In genomic region chr2:77220960-77221359, GRCm38 (mm10) we compare ENCODE assay signal across 16 mouse cellular contexts. TPM values are rescaled to one million over a fixed set of nuclear protein-coding genes. Genes with fewer than 3 reads are reported as not detected.
DNase-seq lines count a peak whose midpoint lies in the region; ATAC-seq and TF ChIP-seq lines count a peak whose summit lies in the region.
"Had no signal": no experiment of that assay in that cellular context is flagged by ENCODE, and none has a peak within 500 bp of the region (broad histone marks: within the 10 kb centered on the region; RNA-seq: fewer than 3 reads in every experiment).

No protein-coding gene starts in this region.

- TF ChIP-seq CTCF in midbrain, postnatal 0 days (IDR thresholded peaks at IDR 0.05): no peak
- no peak for TF ChIP-seq CTCF in liver, postnatal 0 days (IDR thresholded peaks at IDR 0.05; ENCODE audit: low read depth)

- H3K9ac ChIP-seq in forebrain, embryonic 16.5 days (replicated peaks; ENCODE audit: low read depth, low read length): no peak overlapping the region
- no peak overlapping the region for H3K9ac ChIP-seq in midbrain, postnatal 0 days (replicated peaks; ENCODE audit: low read length, poor library complexity, severe bottlenecking)
- no peak overlapping the region for H3K9ac ChIP-seq in midbrain, embryonic 13.5 days (replicated peaks)
- no peak overlapping the region for H3K9ac ChIP-seq in liver, postnatal 0 days (replicated peaks)
- H3K9ac ChIP-seq: liver, embryonic 14.5 days; midbrain, embryonic 15.5 days; neural tube, embryonic 12.5 days had no signal

- no peak for TF ChIP-seq EP300 in liver, postnatal 0 days (IDR thresholded peaks at IDR 0.05; ENCODE audit: low read depth)

- no peaks in the 10 kb centered on the region for H3K9me3 ChIP-seq in forebrain, embryonic 16.5 days (ENCODE audit: control insufficient read depth, low read length)
- no peaks in the 10 kb centered on the region for H3K9me3 ChIP-seq in forebrain, embryonic 10.5 days
- no peaks in the 10 kb centered on the region for H3K9me3 ChIP-seq in midbrain, postnatal 0 days (ENCODE audit: low read length)
- H3K9me3 ChIP-seq in midbrain, embryonic 13.5 days: no peaks in the 10 kb centered on the region
- H3K9me3 ChIP-seq in liver, postnatal 0 days (ENCODE audit: low read length): no peaks in the 10 kb centered on the region
- H3K9me3 ChIP-seq: midbrain, embryonic 15.5 days; neural tube, embryonic 12.5 days had no signal

- H3K27ac ChIP-seq in forebrain, embryonic 16.5 days (ENCODE audit: low read length): no peak overlapping the region
- no peak overlapping the region for H3K27ac ChIP-seq in forebrain, embryonic 10.5 days
- no peak overlapping the region for H3K27ac ChIP-seq in midbrain, postnatal 0 days (ENCODE audit: low read depth, low read length)
- H3K27ac ChIP-seq in midbrain, embryonic 13.5 days: no peak overlapping the region
- H3K27ac ChIP-seq in liver, postnatal 0 days (ENCODE audit: low read depth): no peak overlapping the region
- H3K27ac ChIP-seq: liver, embryonic 14.5 days; midbrain, embryonic 15.5 days; neural tube, embryonic 12.5 days had no signal

- peaks cover 3% of the 10 kb centered on the region; the same call in 1 of the 2 replicates for H3K36me3 ChIP-seq in forebrain, embryonic 16.5 days (ENCODE audit: control insufficient read depth, insufficient read depth)
- peaks cover 20% of the 10 kb centered on the region for H3K36me3 ChIP-seq in forebrain, embryonic 10.5 days (replicated peaks)
- H3K36me3 ChIP-seq in midbrain, postnatal 0 days (ENCODE audit: insufficient read depth, low read length): peaks cover 12% of the 10 kb centered on the region; the same call in 1 of the 2 replicates
- peaks cover 16% of the 10 kb centered on the region for H3K36me3 ChIP-seq in midbrain, embryonic 13.5 days
- H3K36me3 ChIP-seq in liver, postnatal 0 days (replicated peaks; ENCODE audit: insufficient read depth, low read length): no peaks in the 10 kb centered on the region

- H3K4me3 ChIP-seq in forebrain, embryonic 16.5 days (replicated peaks; ENCODE audit: low read length): no peak overlapping the region
- no peak overlapping the region for H3K4me3 ChIP-seq in forebrain, embryonic 10.5 days
- no peak overlapping the region for H3K4me3 ChIP-seq in midbrain, postnatal 0 days (ENCODE audit: low read depth, low read length)
- no peak overlapping the region for H3K4me3 ChIP-seq in midbrain, embryonic 13.5 days (replicated peaks)
- H3K4me3 ChIP-seq in liver, postnatal 0 days (ENCODE audit: low read depth, low read length): no peak overlapping the region
- H3K4me3 ChIP-seq: midbrain, embryonic 15.5 days; neural tube, embryonic 12.5 days had no signal

- peaks cover 5% of the 10 kb centered on the region for H3K4me1 ChIP-seq in forebrain, embryonic 16.5 days (replicated peaks; ENCODE audit: control insufficient read depth, insufficient read depth, low read length)
- H3K4me1 ChIP-seq in forebrain, embryonic 10.5 days: no peaks in the 10 kb centered on the region
- no peaks in the 10 kb centered on the region for H3K4me1 ChIP-seq in midbrain, postnatal 0 days (ENCODE audit: insufficient read depth, low read length)
- no peaks in the 10 kb centered on the region for H3K4me1 ChIP-seq in midbrain, embryonic 13.5 days (replicated peaks)
- H3K4me1 ChIP-seq in liver, postnatal 0 days (ENCODE audit: insufficient read depth): no peaks in the 10 kb centered on the region
- H3K4me1 ChIP-seq: midbrain, embryonic 15.5 days; neural tube, embryonic 12.5 days had no signal

- 63% methylated on average over 2 of the region's 2 CpGs for WGBS in forebrain, embryonic 16.5 days
- 86% methylated on average over 2 of the region's 2 CpGs for WGBS in forebrain, embryonic 10.5 days
- WGBS in midbrain, postnatal 0 days: 76% methylated on average over 2 of the region's 2 CpGs
- WGBS in midbrain, embryonic 13.5 days: 77% methylated on average over 2 of the region's 2 CpGs
- 76% methylated on average over 2 of the region's 2 CpGs for WGBS in liver, postnatal 0 days (ENCODE audit: insufficient replicate concordance)

- no peak for DNase-seq in forebrain, embryonic 10.5 days (ENCODE audit: extremely low spot score, low spot score)
- DNase-seq in midbrain, postnatal 0 days (ENCODE audit: low spot score): peak; percentile 59
- peak; percentile 41 to 46 for DNase-seq in layer of hippocampus, adult 8-10 months (ENCODE audit: low spot score in 2 of 2)
- DNase-seq in retina, postnatal 1 day: peak; percentile 41
- no peak for DNase-seq in liver, postnatal 0 days
- DNase-seq: cerebellum, adult 11 months; heart, postnatal 36 days; kidney, postnatal 25 days; thymus, adult 18-20 months had no signal

- no peaks in the 10 kb centered on the region for H3K27me3 ChIP-seq in forebrain, embryonic 16.5 days (replicated peaks; ENCODE audit: control insufficient read depth, insufficient read depth, low read length)
- no peaks in the 10 kb centered on the region for H3K27me3 ChIP-seq in forebrain, embryonic 10.5 days (ENCODE audit: poor library complexity, severe bottlenecking)
- no peaks in the 10 kb centered on the region for H3K27me3 ChIP-seq in midbrain, postnatal 0 days (ENCODE audit: insufficient read depth, low read length)
- H3K27me3 ChIP-seq in midbrain, embryonic 13.5 days: no peaks in the 10 kb centered on the region
- H3K27me3 ChIP-seq in liver, postnatal 0 days (ENCODE audit: insufficient read depth, low read length): no peaks in the 10 kb centered on the region
- H3K27me3 ChIP-seq: midbrain, embryonic 15.5 days; neural tube, embryonic 12.5 days had no signal

- ATAC-seq in forebrain, embryonic 16.5 days: peak; percentile 54; the same call in 1 of the 2 replicates
- ATAC-seq in midbrain, postnatal 0 days (ENCODE audit: low FRiP score): 0 out of 2 replicates have a peak, but pooled peaks have one; percentile 38
- ATAC-seq in midbrain, embryonic 13.5 days: no peak
- no peak for ATAC-seq in liver, postnatal 0 days
- ATAC-seq: intestine, postnatal 0 days; midbrain, embryonic 15.5 days had no signal

- H3K4me2 ChIP-seq in forebrain, embryonic 16.5 days (ENCODE audit: low read length): no peak overlapping the region
- no peak overlapping the region for H3K4me2 ChIP-seq in midbrain, postnatal 0 days (ENCODE audit: low read depth, low read length, poor library complexity, severe bottlenecking)
- no peak overlapping the region for H3K4me2 ChIP-seq in midbrain, embryonic 13.5 days (replicated peaks)
- H3K4me2 ChIP-seq in liver, postnatal 0 days (ENCODE audit: low read depth, low read length): no peak overlapping the region
- H3K4me2 ChIP-seq: midbrain, embryonic 15.5 days; neural tube, embryonic 12.5 days had no signal

RNA-seq across cellular contexts. Expression of gene Ccdc141, which starts 50.5 kb away (rescaled TPM):
- polyA plus RNA-seq in forebrain, embryonic 16.5 days (2015; fragmentation: Nextera tagmentation; extraction: Ambion mirVana): 4.8 and 6.1 TPM in 2 replicates
- 2.6 and 3.1 TPM in 2 replicates for polyA plus RNA-seq in forebrain, embryonic 10.5 days (2016; fragmentation: Nextera tagmentation; extraction: Ambion mirVana)
- total RNA-seq in midbrain, postnatal 0 days (2014; rRNA removed): 7.9 and 10.2 TPM in 2 replicates
- polyA plus RNA-seq in midbrain, postnatal 0 days (2015; fragmentation: Nextera tagmentation; extraction: Ambion mirVana): 7.1 and 9.1 TPM in 2 replicates
- polyA plus RNA-seq in midbrain, embryonic 13.5 days (2015; fragmentation: Nextera tagmentation; extraction: Ambion mirVana): 5.4 and 6.4 TPM in 2 replicates
- total RNA-seq in layer of hippocampus, adult 8-10 months (2022): 10 to 100 TPM; 20.7 to 23.0 (median 22.0) TPM
- 2.2 and 3.0 TPM in 2 replicates for polyA plus RNA-seq in liver, postnatal 0 days (2015; fragmentation: Nextera tagmentation; extraction: Ambion mirVana)

RNA-seq across cellular contexts. Expression of gene Sestd1, which starts 59.4 kb away (rescaled TPM):
- polyA plus RNA-seq in forebrain, embryonic 16.5 days (2015; fragmentation: Nextera tagmentation; extraction: Ambion mirVana): 38.4 and 45.4 TPM in 2 replicates
- 15.2 and 16.6 TPM in 2 replicates for polyA plus RNA-seq in forebrain, embryonic 10.5 days (2016; fragmentation: Nextera tagmentation; extraction: Ambion mirVana)
- 52.6 and 64.0 TPM in 2 replicates for total RNA-seq in midbrain, postnatal 0 days (2014; rRNA removed)
- 21.6 and 23.7 TPM in 2 replicates for polyA plus RNA-seq in midbrain, postnatal 0 days (2015; fragmentation: Nextera tagmentation; extraction: Ambion mirVana)
- 28.2 and 28.7 TPM in 2 replicates for polyA plus RNA-seq in midbrain, embryonic 13.5 days (2015; fragmentation: Nextera tagmentation; extraction: Ambion mirVana)
- total RNA-seq in layer of hippocampus, adult 8-10 months (2022): 10 to 100 TPM; 31.5 to 38.2 (median 34.1) TPM
- polyA plus RNA-seq in liver, postnatal 0 days (2015; fragmentation: Nextera tagmentation; extraction: Ambion mirVana): 0.44 and 0.61 TPM in 2 replicates
- total RNA-seq: MEL had no signal

Comparison
In these comparisons a context has a peak if more than half of its experiments do, and no peak if none do; other contexts are left out.
1. ATAC-seq: peak in forebrain, embryonic 16.5 days (single experiment) and midbrain, postnatal 0 days (single experiment); none in midbrain, embryonic 13.5 days (single experiment) and liver, postnatal 0 days (single experiment).
2. DNase-seq: peak in midbrain, postnatal 0 days (single experiment), layer of hippocampus, adult 8-10 months (2 of 2) and retina, postnatal 1 day (single experiment); none in forebrain, embryonic 10.5 days (single experiment) and liver, postnatal 0 days (single experiment).
3. RNA of gene Sestd1, which starts 59.4 kb away (polyA plus RNA-seq): 38.4 to 45.4 TPM in forebrain, embryonic 16.5 days, 28.2 to 28.7 TPM in midbrain, embryonic 13.5 days, 21.6 to 23.7 TPM in midbrain, postnatal 0 days and 15.2 to 16.6 TPM in forebrain, embryonic 10.5 days; 0.44 to 0.61 TPM in liver, postnatal 0 days; every median in the first group is over 10 times any median in the second.